33 mouse cellular contexts compared by ENCODE assay signal in genomic region chr2:122186751-122187150, GRCm38 (mm10). TPM values are rescaled to one million over a fixed set of nuclear protein-coding genes. Genes with fewer than 3 reads are reported as not detected.
DNase-seq lines count a peak whose midpoint lies in the region; ATAC-seq and TF ChIP-seq lines count a peak whose summit lies in the region.
"Had no signal": no experiment of that assay in that cellular context is flagged by ENCODE, and none has a peak within 500 bp of the region (broad histone marks: within the 10 kb centered on the region; RNA-seq: fewer than 3 reads in every experiment).

No protein-coding gene starts in this region.

- no peak for TF ChIP-seq CTCF in E14TG2a.4 (conservative IDR thresholded peaks at IDR 0.05; ENCODE audit: low read length)
- TF ChIP-seq CTCF in intestine, postnatal 0 days (IDR thresholded peaks at IDR 0.05; ENCODE audit: low read depth) = no peak

- H3K9me3 ChIP-seq in E14TG2a.4 (ENCODE audit: low read length) (no peaks in the 10 kb centered on the region), ES-E14 (ENCODE audit: control insufficient read depth, insufficient read depth, low read depth, low read length) (no peaks in the 10 kb centered on the region)
- no peaks in the 10 kb centered on the region for H3K9me3 ChIP-seq in intestine, postnatal 0 days (ENCODE audit: control insufficient read depth)
- H3K9me3 ChIP-seq: embryonic facial prominence, embryonic 13.5 days; forebrain, embryonic 10.5 days; forebrain, embryonic 13.5 days; heart, embryonic 12.5 days; heart, embryonic 15.5 days had no signal

- H3K9ac ChIP-seq in ES-E14 (ENCODE audit: insufficient read depth, low read depth, low read length, poor library complexity, severe bottlenecking) = no peak overlapping the region
- no peak overlapping the region for H3K9ac ChIP-seq in intestine, postnatal 0 days (ENCODE audit: low read depth, low read length)
- H3K9ac ChIP-seq: embryonic facial prominence, embryonic 13.5 days; forebrain, embryonic 13.5 days; heart, embryonic 12.5 days; heart, embryonic 15.5 days; hindbrain, embryonic 14.5 days had no signal

- in situ Hi-C loops in ES-E14 (cut with MboI; ENCODE audit: low sequenced_read_pairs in 2 of 2, unreplicated experiment in 2 of 2) = no loop called here

- no peak overlapping the region for H3K27ac ChIP-seq in ES-E14 (ENCODE audit: insufficient read depth, low read depth, low read length, poor library complexity, severe bottlenecking)
- no peak overlapping the region for H3K27ac ChIP-seq in intestine, postnatal 0 days (ENCODE audit: low read depth, low read length)
- H3K27ac ChIP-seq: embryonic facial prominence, embryonic 13.5 days; forebrain, embryonic 10.5 days; forebrain, embryonic 13.5 days; gastrocnemius, adult 2 months; heart, embryonic 15.5 days; hindbrain, embryonic 14.5 days; hindbrain, postnatal 0 days had no signal

- H3K4me3 ChIP-seq in E14TG2a.4 (replicated peaks; ENCODE audit: low read length) (peak overlapping the region; percentile 74), ES-E14 (ENCODE audit: insufficient read depth in 1 of 2, low read depth in 1 of 2, low read length in 2 of 2, poor library complexity in 1 of 2, severe bottlenecking in 1 of 2) (peak overlapping the region; percentile 53 to 69; a peak in 3 of 4 replicates)
- no peak overlapping the region for H3K4me3 ChIP-seq in intestine, postnatal 0 days (ENCODE audit: low read depth, low read length)
- H3K4me3 ChIP-seq: embryonic facial prominence, embryonic 13.5 days; erythroblast, embryonic 14.5 days; forebrain, embryonic 10.5 days; forebrain, embryonic 13.5 days; gastrocnemius, adult 2 months; heart, embryonic 12.5 days; heart, embryonic 15.5 days had no signal

- H3K4me1 ChIP-seq in E14TG2a.4 (replicated peaks; ENCODE audit: low read depth, low read length) (peaks cover 9% of the 10 kb centered on the region), ES-E14 (ENCODE audit: control insufficient read depth in 2 of 2, insufficient read depth in 2 of 2, low read length in 2 of 2, poor library complexity in 1 of 2) (peaks cover 0 to 3% of the 10 kb centered on the region in 2 experiments; a peak in 1 of 4 replicates)
- H3K4me1 ChIP-seq in intestine, postnatal 0 days (replicated peaks; ENCODE audit: control insufficient read depth, insufficient read depth, low read length) = no peaks in the 10 kb centered on the region
- H3K4me1 ChIP-seq: embryonic facial prominence, embryonic 13.5 days; forebrain, embryonic 10.5 days; forebrain, embryonic 13.5 days; heart, embryonic 12.5 days; heart, embryonic 15.5 days had no signal

- peak; percentile 81 for ATAC-seq in intestine, postnatal 0 days
- ATAC-seq: forebrain, embryonic 13.5 days; forebrain, embryonic 16.5 days; hindbrain, postnatal 0 days; inflammation-experienced regulatory T-cells, adult 6 months had no signal

- no peak for DNase-seq in ES-E14 (ENCODE audit: low read depth, low spot score)
- peak; percentile 62 for DNase-seq in gonadal fat pad, adult 2 months (ENCODE audit: low read depth)
- no peak for DNase-seq in embryo, embryonic 10.5 days (ENCODE audit: low spot score)
- no peak for DNase-seq in adrenal gland, adult 18-20 months (ENCODE audit: low spot score in 2 of 2)
- no peak for DNase-seq in right cerebral cortex, adult 2 months (ENCODE audit: low spot score in 2 of 2)
- DNase-seq: adrenal gland, postnatal 10 days; adrenal gland, postnatal 36 days; cerebellum, adult 18-20 months; cerebellum, adult 9-10 months; cerebellum, postnatal 14 days; gastrocnemius, adult 2 months; gastrocnemius, postnatal 14 days; heart, adult 18-20 months; heart, postnatal 10 days; heart, postnatal 4 days; kidney, adult 18-20 months had no signal

- no peak overlapping the region for H3K4me2 ChIP-seq in intestine, postnatal 0 days (replicated peaks; ENCODE audit: low read depth)
- H3K4me2 ChIP-seq: embryonic facial prominence, embryonic 13.5 days; forebrain, embryonic 13.5 days; heart, embryonic 12.5 days; heart, embryonic 15.5 days; hindbrain, embryonic 14.5 days had no signal

- peaks cover 17% of the 10 kb centered on the region for H3K27me3 ChIP-seq in E14TG2a.4 (ENCODE audit: insufficient read depth, low read length)
- no peaks in the 10 kb centered on the region for H3K27me3 ChIP-seq in intestine, postnatal 0 days (replicated peaks; ENCODE audit: control insufficient read depth, insufficient read depth, low read length)
- H3K27me3 ChIP-seq: embryonic facial prominence, embryonic 13.5 days; forebrain, embryonic 13.5 days; heart, embryonic 12.5 days; heart, embryonic 15.5 days had no signal

- 0 out of 2 replicates have a peak, but pooled peaks cover 4% of the 10 kb centered on the region for H3K36me3 ChIP-seq in E14TG2a.4 (ENCODE audit: insufficient read depth, low read length)
- no peaks in the 10 kb centered on the region for H3K36me3 ChIP-seq in ES-E14 (ENCODE audit: control insufficient read depth, insufficient read depth, low read length, poor library complexity, severe bottlenecking)
- H3K36me3 ChIP-seq in intestine, postnatal 0 days (ENCODE audit: control insufficient read depth, insufficient read depth) = no peaks in the 10 kb centered on the region
- H3K36me3 ChIP-seq: embryonic facial prominence, embryonic 13.5 days; forebrain, embryonic 10.5 days; heart, embryonic 12.5 days; heart, embryonic 15.5 days had no signal

- WGBS in intestine, postnatal 0 days = 57% methylated on average over 3 of the region's 3 CpGs

TF ChIP-seq in ES-E14, 5 proteins besides CTCF, POLR2A, EP300 and RAD21:
- TF ChIP-seq MAFK (IDR thresholded peaks at IDR 0.05; ENCODE audit: insufficient read depth, low read depth, low read length) (no peak), ZNF384 (IDR thresholded peaks at IDR 0.05; ENCODE audit: low read depth, low read length) (no peak), HCFC1 (IDR thresholded peaks at IDR 0.05; ENCODE audit: borderline replicate concordance, insufficient read depth, low read length) (no peak), CHD2 (IDR thresholded peaks at IDR 0.05; ENCODE audit: low read depth, low read length) (no peak), ZC3H11A (IDR thresholded peaks at IDR 0.05; ENCODE audit: borderline replicate concordance, low read depth, low read length) (no peak)
TF ChIP-seq in ES-E14: peak in this region for 0.

RNA-seq across cellular contexts. Expression of gene Terb2, which starts 0.7 kb away (rescaled TPM):
- total RNA-seq in ES-E14 (2012; rRNA removed) = 0.53 and 1.9 TPM in 2 replicates
- not detected in 2 replicates for polyA plus RNA-seq in gonadal fat pad, adult 2 months (2012; rRNA removed)
- not detected in 2 replicates for polyA plus RNA-seq in intestine, postnatal 0 days (2015; fragmentation: Nextera tagmentation; extraction: Ambion mirVana)
- total RNA-seq in adrenal gland, adult 18-20 months (2021) = not detected
- total RNA-seq: adrenal gland, postnatal 10 days; adrenal gland, postnatal 36 days; gastrocnemius, adult 2 months; gastrocnemius, postnatal 14 days; gastrocnemius, postnatal 4 days; heart, adult 18-20 months; heart, postnatal 10 days; heart, postnatal 4 days; hindbrain, postnatal 0 days; MEL had no signal
- polyA plus RNA-seq: C2C12; embryonic facial prominence, embryonic 13.5 days; erythroblast, embryonic 14.5 days; forebrain, embryonic 10.5 days; forebrain, embryonic 13.5 days; forebrain, embryonic 16.5 days; frontal cortex, adult 2 months; heart, embryonic 12.5 days; heart, embryonic 15.5 days; hindbrain, embryonic 11.5 days; hindbrain, embryonic 14.5 days; hindbrain, postnatal 0 days; inflammation-experienced regulatory T-cells, adult 6 months had no signal

RNA-seq across cellular contexts. Expression of gene Patl2, which starts 0.8 kb away (rescaled TPM):
- total RNA-seq in ES-E14 (2012; rRNA removed) = 1.3 and 2.3 TPM in 2 replicates
- polyA plus RNA-seq in gonadal fat pad, adult 2 months (2012; rRNA removed) = 0.13 and 0.38 TPM in 2 replicates
- polyA plus RNA-seq in intestine, postnatal 0 days (2015; fragmentation: Nextera tagmentation; extraction: Ambion mirVana) = 0.04 and 0.05 TPM in 2 replicates
- total RNA-seq in adrenal gland, adult 18-20 months (2021) = not detected
- total RNA-seq: adrenal gland, postnatal 36 days; gastrocnemius, adult 2 months; gastrocnemius, postnatal 14 days; gastrocnemius, postnatal 4 days; heart, adult 18-20 months; heart, postnatal 10 days; heart, postnatal 4 days; hindbrain, postnatal 0 days had no signal
- polyA plus RNA-seq: C2C12; embryonic facial prominence, embryonic 13.5 days; erythroblast, embryonic 14.5 days; forebrain, embryonic 10.5 days; forebrain, embryonic 13.5 days; forebrain, embryonic 16.5 days; heart, embryonic 12.5 days; hindbrain, embryonic 14.5 days had no signal

RNA-seq across cellular contexts. Expression of gene Trim69, which starts 26.3 kb away (rescaled TPM):
- total RNA-seq in ES-E14 (2012; rRNA removed) = not detected in 2 replicates
- 0.15 and 0.23 TPM in 2 replicates for polyA plus RNA-seq in gonadal fat pad, adult 2 months (2012; rRNA removed)
- 0.10 TPM in 1 of 2 replicates, not detected in the other for polyA plus RNA-seq in intestine, postnatal 0 days (2015; fragmentation: Nextera tagmentation; extraction: Ambion mirVana)
- total RNA-seq in adrenal gland, adult 18-20 months (2021) = under 1 TPM in 1 of 2 experiments, not detected in 1; 0.16 TPM
- total RNA-seq: adrenal gland, postnatal 10 days; gastrocnemius, adult 2 months; gastrocnemius, postnatal 14 days; gastrocnemius, postnatal 4 days; heart, adult 18-20 months; heart, postnatal 10 days; heart, postnatal 4 days; hindbrain, postnatal 0 days; MEL had no signal
- polyA plus RNA-seq: embryonic facial prominence, embryonic 13.5 days; erythroblast, embryonic 14.5 days; forebrain, embryonic 10.5 days; forebrain, embryonic 13.5 days; forebrain, embryonic 16.5 days; heart, embryonic 12.5 days; heart, embryonic 15.5 days; hindbrain, embryonic 11.5 days; hindbrain, embryonic 14.5 days; hindbrain, postnatal 0 days had no signal

RNA-seq across cellular contexts. Expression of gene B2m, which starts 39.3 kb away (rescaled TPM):
- 38.4 and 73.8 TPM in 2 replicates for total RNA-seq in ES-E14 (2012; rRNA removed)
- polyA plus RNA-seq in gonadal fat pad, adult 2 months (2012; rRNA removed) = 997 and 1,419 TPM in 2 replicates
- 2,008 and 2,179 TPM in 2 replicates for polyA plus RNA-seq in intestine, postnatal 0 days (2015; fragmentation: Nextera tagmentation; extraction: Ambion mirVana)
- 1,000 to 10,000 TPM in 1 of 2 experiments, 100 to 1,000 TPM in 1; 825 to 1,833 TPM for total RNA-seq in adrenal gland, adult 18-20 months (2021)

RNA-seq across cellular contexts. Expression of gene Sord, which starts 47.8 kb away (rescaled TPM):
- 18.3 and 26.0 TPM in 2 replicates for total RNA-seq in ES-E14 (2012; rRNA removed)
- polyA plus RNA-seq in gonadal fat pad, adult 2 months (2012; rRNA removed) = 30.6 and 31.2 TPM in 2 replicates
- 136 and 172 TPM in 2 replicates for polyA plus RNA-seq in intestine, postnatal 0 days (2015; fragmentation: Nextera tagmentation; extraction: Ambion mirVana)
- total RNA-seq in adrenal gland, adult 18-20 months (2021) = 10 to 100 TPM; 68.2 to 83.0 TPM
